Mouse (Mus musculus) heart, adult 2 months (tissue): ENCODE data around the gene Cmtm1. TPM values are rescaled to one million over a fixed set of nuclear protein-coding genes. Genes with fewer than 3 reads are reported as not detected.
A peak's percentile ranks its signal among the peaks of the same experiment; 100 is the strongest.

Experiments used
- DNase-seq, 2 experiments: peaks; one replicate each; pipeline ENCODE4 v3.0.0; 2021
- H3K27ac ChIP-seq: fragments of 200-600 bp; 2 replicates; pipeline ENCODE4 v1.8.1; 2022
- H3K27me3 ChIP-seq: fragments of 200-500 bp; 2 replicates; pipeline ENCODE4 v1.6.1; 2012; ENCODE audit warnings: mild to moderate bottlenecking, low read length, inconsistent platforms, mixed read lengths; ENCODE audit not compliant: control insufficient read depth, insufficient read depth
- H3K36me3 ChIP-seq: fragments of 200-500 bp; 2 replicates; pipeline ENCODE4 v1.6.1; 2012; ENCODE audit warnings: low read length, inconsistent platforms; ENCODE audit not compliant: control insufficient read depth, insufficient read depth
- H3K4me1 ChIP-seq: fragments of 200-500 bp; 2 replicates; pipeline ENCODE4 v1.6.1; 2011; ENCODE audit warnings: low read length; ENCODE audit not compliant: control insufficient read depth, insufficient read depth
- H3K4me3 ChIP-seq: fragments of 200-600 bp; 2 replicates; pipeline ENCODE4 v1.8.1; 2022
- H3K79me2 ChIP-seq: fragments of 200-500 bp; replicated peaks from 2 replicates; pipeline ENCODE4 v1.6.1; 2012; ENCODE audit warnings: mild to moderate bottlenecking, inconsistent platforms, low read length, moderate library complexity, mixed read lengths; ENCODE audit not compliant: control insufficient read depth, insufficient read depth
- H3K9ac ChIP-seq: fragments of 200-500 bp; 2 replicates; pipeline ENCODE4 v1.6.1; 2012; ENCODE audit warnings: low read depth, mild to moderate bottlenecking, control low read depth, inconsistent platforms, low read length, mixed read lengths
- CTCF ChIP-seq: fragments of 200-600 bp; IDR thresholded peaks from 2 replicates; pipeline ENCODE4 v1.8.1; 2022; ENCODE audit warnings: antibody characterized with exemption, mild to moderate bottlenecking, moderate library complexity
- EP300 ChIP-seq: fragments of 200-500 bp; IDR thresholded peaks from 2 replicates; pipeline ENCODE4 v1.6.1; 2011; ENCODE audit warnings: low read depth, low read length, control low read depth; ENCODE audit not compliant: insufficient read depth
- POLR2A ChIP-seq: fragments of 200-500 bp; IDR thresholded peaks from 2 replicates; pipeline ENCODE4 v1.6.1; 2011; ENCODE audit warnings: mild to moderate bottlenecking, low read depth, low read length, control low read depth; ENCODE audit not compliant: insufficient read depth
- WGBS: fragments of 180-500 bp; shearing (Covaris S2); methylation state at CpG from one replicate; pipeline ENCODE4 v1.1.7; 2018; 5-methylcytosine and 5-hydroxymethylcytosine counted together
- intact Hi-C: fragments of 180-260 bp; cut with DNase I; formaldehyde crosslinking; loops from one replicate; pipeline ENCODE4 v1.15.1; 2025
- polyA plus RNA-seq: library from polyadenylated mRNA; depleted of rRNA; stranded (reverse); fragments of >200 nt; gene quantifications from 2 replicates; pipeline ENCODE4 v1.2.3, GENCODE M21; 2012
- total RNA-seq, 2 experiments: library from RNA; stranded (reverse); gene quantifications; 2 replicates each; pipeline ENCODE4 v1.2.3; 2021

Gene Cmtm1
- total and polyA plus RNA-seq, 3 experiments: not detected

DNA sequence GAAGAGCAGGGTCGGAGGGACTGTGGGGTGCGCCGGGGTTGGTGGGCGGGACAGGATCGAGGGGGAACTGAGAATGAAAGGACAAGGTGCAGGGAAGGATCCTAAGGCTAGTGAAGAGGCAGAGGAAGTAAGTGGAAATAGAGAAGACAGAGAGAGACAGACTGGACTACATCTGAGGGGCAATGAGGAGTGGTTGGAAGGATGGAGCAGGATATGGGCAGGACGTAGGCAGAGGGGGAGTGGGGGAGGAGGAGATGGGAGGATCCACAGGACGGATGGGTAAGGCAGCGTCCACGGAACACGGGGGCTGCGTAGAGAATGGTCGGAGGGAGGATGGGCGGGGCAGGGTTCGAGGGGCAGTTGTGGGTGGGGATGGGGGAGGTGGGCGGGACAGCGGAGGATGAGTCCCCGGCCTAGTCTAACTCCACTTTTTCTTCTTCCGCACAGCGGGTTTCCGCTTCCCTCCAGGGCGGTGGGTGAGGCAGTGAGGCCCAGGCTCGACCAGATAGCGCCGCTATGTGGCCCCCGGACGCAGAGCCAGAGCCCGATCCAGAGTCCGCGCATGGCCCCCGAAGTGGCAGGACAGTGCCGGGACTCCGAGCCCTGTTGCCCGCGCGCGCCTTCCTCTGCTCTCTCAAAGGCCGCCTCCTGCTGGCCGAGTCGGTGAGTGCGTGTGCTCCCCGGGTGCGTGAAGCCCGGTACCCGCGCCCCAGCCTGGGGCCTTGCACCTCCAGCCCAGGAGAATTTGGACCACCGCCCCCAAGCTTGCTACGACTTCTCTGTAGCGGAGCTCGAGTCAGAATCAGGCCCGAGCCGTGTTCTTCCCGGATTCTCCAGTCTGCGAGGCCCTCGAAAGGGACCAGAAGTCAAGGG is 30.5 kb upstream of the Cmtm1 start:
- under 1% methylated on average over 48 of the region's 54 CpGs for WGBS
- H3K4me3 ChIP-seq: peak overlapping the region; percentile 77
- intact Hi-C loops: loop anchor here (1.0 to 5.0 kb wide), 4 partner anchors 27 to 193 kb away; partner anchors contain the start of genes Car7, Nae1 and Tk2
- H3K79me2 ChIP-seq: no peaks in the 10 kb centered on the region
- peak overlapping the region; percentile 76 for H3K9ac ChIP-seq
- H3K36me3 ChIP-seq: no peaks in the 10 kb centered on the region
- TF ChIP-seq POLR2A: peak; percentile 70
- TF ChIP-seq CTCF: peak; percentile 86
- 0 out of 2 replicates have a peak, but pooled peaks have one; percentile 23 for TF ChIP-seq EP300
- peak; percentile 85 to 87 for DNase-seq
- H3K27ac ChIP-seq: peak overlapping the region; percentile 97
- H3K4me1 ChIP-seq: peaks cover 2% of the 10 kb centered on the region; the same call in 1 of the 2 replicates
- no peaks in the 10 kb centered on the region for H3K27me3 ChIP-seq

DNA sequence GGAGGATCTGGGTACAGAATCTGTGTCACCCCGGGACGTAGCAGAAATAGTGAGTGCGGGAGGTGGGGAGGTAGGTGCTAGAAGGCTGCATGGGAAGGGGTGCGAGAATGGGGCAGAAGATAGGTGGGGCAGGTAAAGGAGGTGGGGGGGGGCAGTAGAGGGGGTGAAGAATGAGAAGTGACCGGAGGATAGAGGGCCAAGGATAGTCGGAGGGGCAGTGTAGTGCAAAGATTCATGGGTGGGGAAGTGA is 30.0 kb upstream of the Cmtm1 start:
- Histone ChIP-seq H3K79me2 (no peaks in the 10 kb centered on the region), H3K4me3 (peak overlapping the region; percentile 77), H3K4me1 (peaks cover 2% of the 10 kb centered on the region; the same call in 1 of the 2 replicates), H3K27me3 (no peaks in the 10 kb centered on the region), H3K27ac (peak overlapping the region; percentile 97), H3K9ac (peak overlapping the region; percentile 76), H3K36me3 (no peaks in the 10 kb centered on the region)
- WGBS: 5% methylated on average over 6 of the region's 6 CpGs
- intact Hi-C loops: loop anchor here (1.0 to 10.0 kb wide), 4 partner anchors 27 to 235 kb away; partner anchors contain the start of genes Car7, Cdh5 and Nae1
- no peak for TF ChIP-seq EP300
- peak in 1 of 2 experiments; percentile 23 for DNase-seq

DNA sequence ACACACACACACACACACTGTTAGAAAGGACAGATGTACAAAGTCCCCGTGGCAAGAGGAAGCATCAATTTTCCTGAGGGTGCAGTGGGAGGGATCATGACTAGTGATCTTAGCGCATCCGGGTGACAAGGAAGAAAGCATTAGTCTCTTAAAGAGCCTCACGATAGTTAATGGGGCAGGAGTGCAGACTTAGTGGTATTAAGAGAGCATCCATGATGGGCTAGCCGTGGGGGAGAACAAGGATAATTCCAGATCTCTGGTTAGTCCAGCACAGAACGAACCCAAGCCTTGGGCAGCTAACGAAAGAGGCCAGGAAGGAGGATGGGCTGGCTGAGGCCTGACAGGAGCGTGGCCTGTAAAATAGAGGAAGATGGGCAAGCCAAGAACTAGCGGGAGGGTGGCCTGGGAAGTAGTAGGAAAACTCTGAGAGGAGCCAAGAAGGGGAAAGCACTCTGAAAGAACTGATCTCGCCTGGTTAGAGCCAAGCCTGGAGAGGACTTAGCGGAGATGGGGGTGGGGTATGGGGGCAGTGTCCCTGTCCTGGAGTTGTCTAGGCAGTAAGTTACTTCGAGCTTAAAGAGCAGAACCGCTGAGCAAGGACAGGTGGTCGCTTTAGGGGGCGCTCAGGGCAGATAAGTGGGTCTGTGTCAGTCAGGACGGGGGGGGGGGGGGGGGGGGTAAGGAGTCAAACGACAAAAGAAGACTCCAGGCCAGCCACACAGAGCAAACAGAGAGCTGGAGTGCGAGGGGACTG is 29.5 kb upstream of the Cmtm1 start, which contains the start of gene Cmtm3:
Gene Cmtm3, plus strand, starts transcription at position 182 of the 754 bp plus-strand sequence.
- Histone ChIP-seq H3K4me1 (peaks cover 2% of the 10 kb centered on the region; the same call in 1 of the 2 replicates), H3K4me3 (peak within 1 kb of the TSS; percentile 77), H3K79me2 (no peaks in the 10 kb centered on the region), H3K27me3 (no peaks in the 10 kb centered on the region), H3K9ac (peak within 1 kb of the TSS; percentile 76), H3K36me3 (no peaks in the 10 kb centered on the region), H3K27ac (peak within 1 kb of the TSS; percentile 97)
- DNase-seq: peak; percentile 59
- WGBS: 23% methylated on average over 17 of the region's 18 CpGs
- TF ChIP-seq CTCF: no peak
- no peak for TF ChIP-seq EP300
- peak; percentile 42; the same call in 1 of the 2 replicates for TF ChIP-seq POLR2A
- intact Hi-C loops: loop anchor here (10.0 kb wide), 1 partner anchor 235 kb away; the partner anchor contains the start of gene Cdh5

DNA sequence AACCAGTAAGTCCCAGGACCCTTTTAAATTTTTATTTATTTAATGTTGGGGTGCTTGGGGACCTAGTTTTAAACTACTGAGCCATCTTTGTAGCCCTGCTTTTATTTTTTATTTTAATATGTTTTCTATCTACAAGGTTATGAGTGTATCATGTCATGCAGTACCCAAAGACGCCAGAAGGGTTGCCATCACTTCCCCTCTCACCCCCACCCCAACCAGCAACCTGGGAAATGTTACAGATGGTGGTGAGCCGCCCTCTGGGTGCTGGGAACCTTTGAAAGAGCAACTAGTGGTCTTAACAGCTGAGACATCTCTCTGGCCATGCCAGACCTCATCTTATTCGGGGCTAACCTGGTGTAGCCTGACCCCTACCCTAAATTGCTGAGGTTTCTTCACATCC is 27.9 kb upstream of the Cmtm1 start:
- Histone ChIP-seq H3K36me3 (no peaks in the 10 kb centered on the region), H3K4me1 (peaks cover 2% of the 10 kb centered on the region), H3K79me2 (no peaks in the 10 kb centered on the region), H3K27ac (no peak overlapping the region), H3K9ac (no peak overlapping the region), H3K27me3 (no peaks in the 10 kb centered on the region), H3K4me3 (no peak overlapping the region)
- DNase-seq: no peak
- intact Hi-C loops: loop anchor here (10.0 kb wide), 1 partner anchor 233 kb away; the partner anchor contains the start of gene Cdh5
- 64% methylated on average over 3 of the region's 3 CpGs for WGBS
- TF ChIP-seq CTCF: peak; percentile 32
- TF ChIP-seq EP300: no peak
- no peak for TF ChIP-seq POLR2A

DNA sequence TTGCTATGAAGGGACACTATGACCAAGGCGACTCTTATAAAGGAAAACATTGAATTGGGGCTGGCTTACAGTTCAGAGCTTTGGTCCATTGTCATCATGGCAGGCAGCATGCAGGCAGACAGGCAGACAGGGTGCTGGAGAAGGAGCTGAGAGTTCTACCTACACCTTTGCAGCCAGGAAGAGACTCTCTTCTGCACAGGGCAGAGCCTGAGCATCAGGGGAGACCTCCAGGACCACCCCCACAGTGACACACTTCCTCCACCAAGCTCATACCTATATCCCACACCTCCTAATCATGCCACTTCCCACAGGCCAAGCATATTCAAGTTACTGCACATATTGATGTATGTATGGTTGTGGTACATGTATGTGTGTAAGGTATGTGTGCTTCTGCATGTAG is 26.9 kb upstream of the Cmtm1 start:
- intact Hi-C loops: loop anchor here (10.0 kb wide), 1 partner anchor 232 kb away; the partner anchor contains the start of gene Cdh5
- Histone ChIP-seq H3K4me3 (no peak overlapping the region), H3K27ac (no peak overlapping the region), H3K4me1 (peaks cover 2% of the 10 kb centered on the region), H3K79me2 (no peaks in the 10 kb centered on the region), H3K9ac (no peak overlapping the region), H3K27me3 (no peaks in the 10 kb centered on the region), H3K36me3 (no peaks in the 10 kb centered on the region)
- WGBS: 88% methylated on average over 1 of the region's 1 CpGs
- TF ChIP-seq EP300 (no peak), POLR2A (no peak), CTCF (no peak)
- no peak for DNase-seq
